Mouse (Mus musculus) left cerebral cortex, adult 2 months (tissue): Measurements from ENCODE around the gene Lrrc4b. TPM values are rescaled to one million over a fixed set of nuclear protein-coding genes. Genes with fewer than 3 reads are reported as not detected.

Source experiments
- DNase-seq, 2 experiments: peaks; one replicate each; pipeline ENCODE4 v3.0.0; 2021 to 2022; ENCODE audit warnings: low spot score in 2 of 2, mixed read lengths in 1 of 2; ENCODE audit errors: extremely low spot score in 1 of 2
- H3K27ac ChIP-seq: fragments of 200-600 bp; 2 replicates; pipeline ENCODE4 v1.8.1; 2022
- H3K4me3 ChIP-seq: fragments of 200-600 bp; 2 replicates; pipeline ENCODE4 v1.8.1; 2022
- CTCF ChIP-seq: fragments of 200-600 bp; IDR thresholded peaks from 2 replicates; pipeline ENCODE4 v1.8.1; 2022; ENCODE audit warnings: antibody characterized with exemption, mild to moderate bottlenecking, moderate library complexity
- intact Hi-C: fragments of 180-260 bp; cut with DNase I; formaldehyde crosslinking; loops from one replicate; pipeline ENCODE4 v1.15.1; 2025
- total RNA-seq, 2 experiments: library from RNA; stranded (reverse); gene quantifications; 2 replicates each; pipeline ENCODE4 v1.2.3; 2021

Lrrc4b gene
- total RNA-seq, 2 experiments from 2014 or later: 278 to 294 TPM

DNA sequence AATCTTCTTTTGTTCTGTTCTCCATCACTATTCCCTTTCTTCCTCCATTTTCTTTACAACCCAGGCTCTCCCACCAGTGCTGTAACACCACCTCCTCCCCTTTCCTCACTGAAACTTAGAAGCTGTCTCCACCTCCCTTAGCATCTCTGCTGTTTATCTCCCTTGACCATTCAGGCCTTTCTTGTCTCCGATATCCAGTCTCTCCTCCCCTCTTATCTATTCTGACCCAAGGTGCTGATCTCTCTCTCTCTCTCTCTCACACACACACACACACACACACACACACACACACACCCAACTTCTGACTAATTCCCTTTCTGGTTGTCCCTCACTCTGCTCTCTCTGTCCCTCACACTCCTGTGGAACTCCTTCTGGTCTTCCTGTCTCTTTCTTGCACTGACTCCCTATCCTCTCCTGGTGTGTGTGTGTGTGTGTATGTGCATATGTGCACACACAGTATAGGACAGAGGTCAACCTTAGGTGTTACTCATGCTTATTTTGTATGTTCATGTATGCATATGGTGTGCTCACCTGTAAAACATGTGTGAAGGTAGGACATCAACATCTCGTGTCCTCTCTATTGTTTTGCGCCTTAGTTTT, 54.1 kb downstream of the Lrrc4b start:
- DNase-seq: no peak
- intact Hi-C loops: no loop called here
- H3K27ac ChIP-seq: no peak overlapping the region

DNA sequence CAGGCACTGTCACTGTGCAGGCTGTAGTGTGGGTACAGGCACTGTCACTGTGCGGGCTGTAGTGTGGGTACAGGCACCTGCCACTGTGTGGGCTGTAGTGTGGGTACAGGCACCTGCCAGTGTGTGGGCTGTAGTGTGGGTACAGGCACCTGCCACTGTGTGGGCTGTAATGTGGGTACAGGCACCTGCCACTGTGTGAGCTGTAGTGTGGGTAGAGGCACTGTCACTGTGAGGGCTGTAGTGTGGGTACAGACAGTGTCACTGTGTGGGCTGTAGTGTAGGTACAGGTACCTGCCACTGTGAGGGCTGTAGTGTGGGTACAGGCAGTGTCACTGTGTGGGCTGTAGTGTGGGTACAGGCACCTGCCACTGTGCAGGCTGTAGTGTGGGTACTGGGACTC, 55.3 kb downstream of the Lrrc4b start:
- DNase-seq: no peak
- Histone ChIP-seq H3K4me3 (no peak overlapping the region), H3K27ac (peak overlapping the region; percentile 61; the same call in 1 of the 2 replicates)
- intact Hi-C loops: loop anchor here (2.0 kb wide), 1 partner anchor 221 kb away; no protein-coding TSS in a partner anchor
- no peak for TF ChIP-seq CTCF

More for the DNA sequence above, 54.1 kb downstream of the Lrrc4b start:
- H3K4me3 ChIP-seq: no peak overlapping the region
- no peak for TF ChIP-seq CTCF

DNA sequence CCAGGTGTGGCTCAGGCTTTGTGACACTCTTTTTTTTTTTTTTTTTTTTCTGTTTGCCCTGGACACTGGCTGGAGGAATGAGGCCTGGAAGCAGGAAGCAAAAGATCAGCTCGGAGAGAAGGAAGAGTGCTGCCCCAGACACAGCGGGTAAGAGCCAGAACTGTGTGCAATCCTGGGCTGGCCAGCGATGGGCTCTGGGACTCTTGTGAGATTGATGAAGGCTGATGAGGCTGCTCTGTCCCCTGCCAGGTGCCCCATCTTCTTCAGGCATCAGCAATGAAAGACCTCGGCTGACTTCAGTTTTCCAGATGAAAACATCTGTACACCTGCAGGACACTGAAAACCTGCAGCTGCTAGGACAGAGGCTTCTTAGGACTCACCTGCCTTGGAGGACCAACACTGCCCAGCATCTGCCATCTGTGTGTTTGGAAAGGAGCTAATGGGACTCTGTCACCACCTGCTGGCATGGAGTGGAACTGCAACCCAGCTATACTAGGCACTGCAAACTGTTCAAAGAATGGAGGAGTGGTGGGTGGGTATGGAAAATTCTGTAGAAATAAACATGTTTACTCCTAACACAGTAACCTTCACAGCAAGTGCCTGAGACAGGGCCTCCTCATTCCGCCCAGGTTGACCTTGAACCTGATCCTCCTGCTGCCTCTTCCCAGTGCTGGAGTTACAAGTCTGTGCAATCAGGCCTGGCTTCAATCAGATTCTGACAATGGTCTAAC, 56.2 kb downstream of the Lrrc4b start:
- intact Hi-C loops: loop anchor here (2.0 to 5.0 kb wide), 2 partner anchors 123 to 222 kb away; no protein-coding TSS in a partner anchor
- TF ChIP-seq CTCF: peak; percentile 96
- peak; percentile 81 to 86 for DNase-seq
- Histone ChIP-seq H3K27ac (peak overlapping the region; percentile 61), H3K4me3 (no peak overlapping the region)

DNA sequence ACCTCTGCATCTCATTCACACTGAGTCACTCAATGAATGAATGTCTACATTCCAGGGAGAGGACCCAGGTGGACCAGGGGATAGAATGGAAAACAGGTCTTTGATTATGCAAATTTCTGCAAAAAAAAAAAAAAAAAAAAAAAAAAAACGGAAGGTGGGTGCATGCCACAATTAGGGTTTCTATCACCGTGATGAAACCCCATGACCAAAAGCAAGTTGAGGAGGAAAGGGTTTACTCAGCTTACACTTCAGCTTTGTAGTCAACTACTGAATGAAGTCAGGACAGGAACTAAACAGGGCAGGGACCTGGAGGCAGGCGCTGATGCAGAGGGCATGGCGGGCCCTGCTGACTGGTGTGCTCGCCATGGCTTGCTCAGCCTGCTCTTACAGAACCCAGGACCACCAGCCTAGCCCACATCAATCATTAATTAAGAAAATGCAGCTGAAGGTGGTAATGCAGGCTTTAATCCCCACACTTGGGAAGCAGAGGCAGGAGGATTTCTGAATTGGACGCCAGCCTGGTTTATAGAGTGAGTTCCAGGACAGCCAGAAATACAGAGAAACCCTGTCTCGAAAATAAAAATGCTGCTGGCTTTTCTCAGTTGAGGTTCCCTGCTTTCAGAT, 56.9 kb downstream of the Lrrc4b start:
- no peak for TF ChIP-seq CTCF
- DNase-seq: peak in 1 of 2 experiments; percentile 7
- intact Hi-C loops: loop anchor here (2.0 to 5.0 kb wide), 2 partner anchors 123 to 223 kb away; no protein-coding TSS in a partner anchor
- Histone ChIP-seq H3K27ac (peak overlapping the region; percentile 25), H3K4me3 (no peak overlapping the region)

DNA sequence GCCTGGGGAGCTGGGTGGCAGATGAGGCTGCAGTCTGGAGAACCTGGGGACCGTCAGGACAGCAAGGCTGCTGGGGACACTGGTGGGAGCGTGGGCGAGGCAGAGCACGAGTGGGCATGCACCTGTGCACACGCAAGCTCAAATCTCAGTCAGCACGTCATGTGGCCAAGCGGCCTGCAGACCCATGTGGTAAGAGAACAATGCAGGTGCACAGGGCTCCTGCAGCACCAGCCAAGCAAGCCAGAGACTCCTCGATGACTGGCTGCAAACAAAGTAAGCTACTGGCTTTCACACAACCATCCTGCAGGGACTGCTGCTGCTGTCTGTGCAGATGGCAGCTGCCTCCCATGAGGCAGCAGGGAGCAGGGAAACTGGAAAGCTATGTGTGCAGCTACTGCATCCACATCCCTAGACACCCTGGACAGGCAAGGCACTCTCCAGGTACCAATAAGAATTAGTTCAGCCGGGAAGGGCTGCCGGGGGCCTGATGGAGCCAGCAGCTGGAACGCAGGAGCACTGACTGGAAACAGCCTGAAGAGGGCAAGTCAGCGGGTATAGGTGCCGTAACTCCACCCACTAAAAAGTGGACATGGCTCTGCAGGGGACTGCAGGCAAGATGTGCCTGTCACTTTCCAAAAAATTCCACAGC, 58.2 kb downstream of the Lrrc4b start:
- H3K4me3 ChIP-seq: no peak overlapping the region
- intact Hi-C loops: loop anchor here (5.0 kb wide), 1 partner anchor 125 kb away; no protein-coding TSS in a partner anchor
- peak overlapping the region; percentile 33 for H3K27ac ChIP-seq
- TF ChIP-seq CTCF: no peak
- no peak for DNase-seq

DNA sequence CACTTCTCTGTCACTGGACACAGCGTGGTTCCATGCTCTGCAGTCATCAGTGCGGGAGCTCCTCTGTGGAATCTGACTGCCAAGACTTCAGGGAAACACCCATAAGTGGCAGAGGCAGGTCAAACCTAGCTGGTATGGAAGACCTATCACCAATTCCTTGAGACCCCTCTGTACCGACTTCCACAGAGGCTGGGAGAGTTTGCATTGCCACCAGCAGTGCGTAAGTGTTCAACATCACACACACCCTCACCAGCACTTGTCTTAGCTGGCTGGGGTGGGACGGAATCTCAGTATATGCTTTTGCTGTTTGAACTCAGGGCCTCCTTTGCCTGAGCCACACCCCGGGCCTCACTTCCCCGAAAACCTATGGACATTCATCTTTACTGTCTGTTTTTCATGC, 59.1 kb downstream of the Lrrc4b start:
- intact Hi-C loops: loop anchor here (5.0 kb wide), 1 partner anchor 126 kb away; no protein-coding TSS in a partner anchor
- Histone ChIP-seq H3K27ac (no peak overlapping the region), H3K4me3 (no peak overlapping the region)
- DNase-seq: peak in 1 of 2 experiments; percentile 8
- TF ChIP-seq CTCF: no peak

DNA sequence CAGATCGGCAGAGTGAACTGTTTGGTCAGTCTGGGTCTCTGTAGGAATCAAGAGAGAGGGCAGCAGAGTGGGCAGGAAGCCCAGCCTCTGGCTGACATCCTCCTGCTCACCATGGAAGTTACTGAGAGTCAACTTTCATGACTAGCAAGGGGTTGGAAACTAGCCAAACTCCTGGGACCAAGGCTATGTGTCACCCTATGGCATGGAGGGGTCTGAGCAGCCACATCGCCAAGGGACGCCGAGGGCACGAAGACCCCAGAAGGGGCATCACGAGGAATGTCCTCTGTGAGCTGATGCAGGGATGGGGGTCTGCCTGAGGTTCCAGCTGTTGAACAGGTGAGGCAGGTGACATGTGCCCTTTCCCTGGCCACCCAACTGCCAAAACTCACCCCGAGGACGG, 59.7 kb downstream of the Lrrc4b start:
- H3K27ac ChIP-seq: no peak overlapping the region
- peak in 1 of 2 experiments; percentile 10 for DNase-seq
- TF ChIP-seq CTCF: no peak
- no peak overlapping the region for H3K4me3 ChIP-seq
- intact Hi-C loops: loop anchor here (5.0 kb wide), 1 partner anchor 126 kb away; no protein-coding TSS in a partner anchor

DNA sequence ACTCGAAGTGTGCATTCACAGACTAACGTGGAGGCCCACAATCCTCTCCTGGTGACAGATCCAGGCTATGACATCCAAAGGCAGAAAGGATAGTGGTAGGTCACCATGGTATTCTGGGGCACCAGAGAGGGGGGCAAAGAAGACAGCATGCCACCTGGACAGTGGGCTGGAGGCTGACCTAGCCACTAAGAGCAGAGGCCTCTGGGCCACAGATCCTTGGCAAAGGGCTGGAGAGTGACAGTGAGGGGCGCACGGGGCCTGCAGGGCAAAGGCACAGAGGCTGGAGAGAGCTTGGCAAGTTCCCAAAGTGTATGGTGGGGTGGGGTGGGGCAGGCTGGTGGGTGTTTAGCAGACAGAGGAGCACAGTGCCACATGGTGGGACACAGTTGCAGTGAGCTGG, 61.5 kb downstream of the Lrrc4b start:
- DNase-seq: peak in 1 of 2 experiments; percentile 10
- no peak overlapping the region for H3K27ac ChIP-seq
- intact Hi-C loops: no loop called here
- H3K4me3 ChIP-seq: no peak overlapping the region
- no peak for TF ChIP-seq CTCF

DNA sequence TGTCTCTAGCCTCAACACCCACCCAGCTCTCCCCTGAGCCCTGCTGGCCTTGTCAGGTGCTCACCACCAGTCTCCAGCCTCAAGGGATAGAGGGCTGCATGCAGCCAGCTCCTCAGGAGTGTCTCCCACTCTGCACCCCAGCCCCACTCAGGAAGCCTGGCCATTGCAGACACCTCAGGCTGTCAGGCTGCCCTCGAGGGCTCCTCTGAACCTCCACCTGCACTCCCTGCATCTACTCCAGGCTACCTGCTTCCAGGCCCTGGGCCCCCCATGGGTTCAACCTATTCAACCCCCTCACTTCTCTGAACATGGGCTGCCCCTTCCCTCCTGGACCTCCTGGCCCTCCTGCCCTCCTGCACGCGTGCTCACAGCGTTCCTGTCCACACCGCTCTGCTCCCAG, 62.6 kb downstream of the Lrrc4b start:
- intact Hi-C loops: no loop called here
- no peak for TF ChIP-seq CTCF
- no peak for DNase-seq
- Histone ChIP-seq H3K27ac (no peak overlapping the region), H3K4me3 (no peak overlapping the region)

DNA sequence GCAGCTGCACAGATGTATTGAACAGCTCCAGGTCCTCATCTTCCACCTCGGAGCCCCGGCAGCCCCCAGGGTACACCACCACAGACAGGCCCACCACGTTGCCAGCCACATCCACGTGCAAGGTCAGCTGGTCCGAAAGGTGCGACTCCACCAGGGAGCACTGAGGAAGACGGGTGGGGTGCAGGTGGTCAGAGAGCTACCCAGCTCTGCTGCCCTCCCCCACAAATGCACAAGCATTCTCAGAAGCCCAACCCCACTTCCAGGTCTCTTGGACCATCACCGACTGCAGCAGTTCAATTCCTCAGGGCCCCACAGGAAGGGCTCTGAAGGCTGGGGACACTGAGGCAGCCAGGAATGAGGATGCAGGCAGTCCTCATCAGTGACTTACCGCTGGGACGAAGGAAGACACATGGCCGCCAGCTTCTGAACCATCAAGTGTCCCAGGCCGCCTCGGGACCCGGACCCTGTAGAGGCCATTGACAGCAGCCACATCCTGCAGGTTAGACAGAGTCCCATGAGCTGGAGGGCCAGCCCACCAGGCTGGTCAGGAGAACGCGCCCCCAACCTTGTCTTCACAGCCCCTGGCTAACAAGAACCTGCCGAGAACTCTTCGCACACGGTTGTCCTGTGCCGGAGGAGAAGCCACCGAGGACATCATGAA, 63.5 kb downstream of the Lrrc4b start:
- no peak for DNase-seq
- TF ChIP-seq CTCF: no peak
- H3K4me3 ChIP-seq: no peak overlapping the region
- intact Hi-C loops: no loop called here
- no peak overlapping the region for H3K27ac ChIP-seq

DNA sequence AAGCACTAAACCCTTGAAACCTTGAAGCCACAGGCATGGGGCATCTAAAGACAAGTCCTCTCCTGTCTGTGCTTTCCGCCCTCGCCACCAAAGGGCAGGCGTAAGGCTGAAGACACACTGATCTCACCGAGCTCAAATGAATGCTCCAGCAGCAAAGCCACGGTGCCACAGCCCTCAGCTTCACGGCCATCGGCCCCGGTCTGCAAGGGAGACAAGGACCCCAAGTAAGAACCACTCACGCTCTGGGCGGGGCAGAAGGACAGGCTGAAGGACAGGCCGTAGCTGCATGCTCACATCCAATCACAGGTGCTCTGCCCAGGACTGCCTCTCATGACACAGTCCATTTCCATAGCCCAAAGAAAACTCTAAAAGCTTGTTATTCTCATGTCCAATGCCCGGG, 65.9 kb downstream of the Lrrc4b start:
- TF ChIP-seq CTCF: no peak
- no peak for DNase-seq
- intact Hi-C loops: no loop called here
- peak overlapping the region; percentile 77 for H3K4me3 ChIP-seq
- H3K27ac ChIP-seq: no peak overlapping the region
